Comparison of ENCODE assay signal across 26 mouse cellular contexts in genomic region chr3:127879968-127880367, GRCm38 (mm10). TPM values are rescaled to one million over a fixed set of nuclear protein-coding genes. Genes with fewer than 3 reads are reported as not detected.
DNase-seq lines count a peak whose midpoint lies in the region; ATAC-seq and TF ChIP-seq lines count a peak whose summit lies in the region.
"Had no signal": no experiment of that assay in that cellular context is flagged by ENCODE, and none has a peak within 500 bp of the region (broad histone marks: within the 10 kb centered on the region; RNA-seq: fewer than 3 reads in every experiment).

No protein-coding gene starts in this region.

- TF ChIP-seq EP300 in liver, postnatal 0 days (IDR thresholded peaks at IDR 0.05; ENCODE audit: low read depth), result no peak

- no peak for TF ChIP-seq CTCF in liver, postnatal 0 days (IDR thresholded peaks at IDR 0.05; ENCODE audit: low read depth)

- H3K27ac ChIP-seq in liver, embryonic 11.5 days (ENCODE audit: low read depth, low read length), result no peak overlapping the region
- no peak overlapping the region for H3K27ac ChIP-seq in liver, postnatal 0 days (ENCODE audit: low read depth)
- no peak overlapping the region for H3K27ac ChIP-seq in liver, embryonic 13.5 days
- H3K27ac ChIP-seq in liver, embryonic 15.5 days (replicated peaks), result no peak overlapping the region
- H3K27ac ChIP-seq: embryonic facial prominence, embryonic 10.5 days; embryonic facial prominence, embryonic 12.5 days had no signal

- no peaks in the 10 kb centered on the region for H3K36me3 ChIP-seq in liver, embryonic 11.5 days (ENCODE audit: control insufficient read depth, insufficient read depth, low read length)
- peaks cover 7% of the 10 kb centered on the region for H3K36me3 ChIP-seq in liver, postnatal 0 days (replicated peaks; ENCODE audit: insufficient read depth, low read length)
- H3K36me3 ChIP-seq in liver, embryonic 13.5 days, result peaks cover 39% of the 10 kb centered on the region
- peaks cover 63% of the 10 kb centered on the region for H3K36me3 ChIP-seq in liver, embryonic 15.5 days (replicated peaks)
- H3K36me3 ChIP-seq: embryonic facial prominence, embryonic 10.5 days; embryonic facial prominence, embryonic 12.5 days had no signal

- H3K4me2 ChIP-seq in liver, embryonic 11.5 days, result no peak overlapping the region
- no peak overlapping the region for H3K4me2 ChIP-seq in liver, postnatal 0 days (ENCODE audit: low read depth, low read length)
- H3K4me2 ChIP-seq in liver, embryonic 13.5 days, result no peak overlapping the region
- no peak overlapping the region for H3K4me2 ChIP-seq in liver, embryonic 15.5 days
- H3K4me2 ChIP-seq: embryonic facial prominence, embryonic 12.5 days had no signal

- peak; percentile 20 for DNase-seq in liver, embryonic 11.5 days (ENCODE audit: low spot score)
- no peak for DNase-seq in liver, postnatal 0 days
- no peak for DNase-seq in liver, embryonic 13.5 days
- DNase-seq in kidney, postnatal 25 days, result no peak
- DNase-seq in adrenal gland, postnatal 10 days, result no peak
- DNase-seq in adrenal gland, adult 18-20 months (ENCODE audit: low spot score in 2 of 2), result no peak
- DNase-seq: adrenal gland, adult 2 months; adrenal gland, postnatal 14 days; adrenal gland, postnatal 36 days; B cell, adult 2 months; cerebellum, adult 11-12 months; cerebellum, adult 2 months; cerebellum, adult 9-10 months; cerebellum, postnatal 10 days; cerebellum, postnatal 25 days had no signal

- 82% methylated on average over 3 of the region's 3 CpGs for WGBS in liver, embryonic 11.5 days
- WGBS in liver, postnatal 0 days (ENCODE audit: insufficient replicate concordance), result 75% methylated on average over 3 of the region's 3 CpGs
- WGBS in liver, embryonic 13.5 days (ENCODE audit: insufficient replicate concordance), result 64% methylated on average over 3 of the region's 3 CpGs
- WGBS in liver, embryonic 15.5 days (ENCODE audit: insufficient replicate concordance), result 56% methylated on average over 3 of the region's 3 CpGs

- no peaks in the 10 kb centered on the region for H3K9me3 ChIP-seq in liver, embryonic 11.5 days (ENCODE audit: control insufficient read depth, low read length)
- no peaks in the 10 kb centered on the region for H3K9me3 ChIP-seq in liver, postnatal 0 days (ENCODE audit: low read length)
- no peaks in the 10 kb centered on the region for H3K9me3 ChIP-seq in liver, embryonic 13.5 days (replicated peaks)
- no peaks in the 10 kb centered on the region for H3K9me3 ChIP-seq in liver, embryonic 15.5 days (replicated peaks)
- H3K9me3 ChIP-seq: embryonic facial prominence, embryonic 10.5 days; embryonic facial prominence, embryonic 12.5 days; G1E had no signal

- H3K4me3 ChIP-seq in liver, embryonic 11.5 days (ENCODE audit: low read depth, low read length), result no peak overlapping the region
- no peak overlapping the region for H3K4me3 ChIP-seq in liver, postnatal 0 days (ENCODE audit: low read depth, low read length)
- H3K4me3 ChIP-seq in liver, embryonic 13.5 days (replicated peaks), result no peak overlapping the region
- no peak overlapping the region for H3K4me3 ChIP-seq in liver, embryonic 15.5 days (replicated peaks)
- H3K4me3 ChIP-seq: embryonic facial prominence, embryonic 10.5 days; embryonic facial prominence, embryonic 12.5 days had no signal

- H3K27me3 ChIP-seq in liver, embryonic 11.5 days (replicated peaks; ENCODE audit: control insufficient read depth, insufficient read depth, low read length), result no peaks in the 10 kb centered on the region
- H3K27me3 ChIP-seq in liver, postnatal 0 days (ENCODE audit: insufficient read depth, low read length), result no peaks in the 10 kb centered on the region
- H3K27me3 ChIP-seq in liver, embryonic 13.5 days, result no peaks in the 10 kb centered on the region
- H3K27me3 ChIP-seq in liver, embryonic 15.5 days, result no peaks in the 10 kb centered on the region
- H3K27me3 ChIP-seq: CH12.LX; embryonic facial prominence, embryonic 12.5 days; Patski had no signal

- peaks cover 5% of the 10 kb centered on the region for H3K4me1 ChIP-seq in liver, embryonic 11.5 days (replicated peaks; ENCODE audit: control insufficient read depth, insufficient read depth, low read length)
- no peaks in the 10 kb centered on the region for H3K4me1 ChIP-seq in liver, postnatal 0 days (ENCODE audit: insufficient read depth)
- H3K4me1 ChIP-seq in liver, embryonic 13.5 days (replicated peaks), result peaks cover 47% of the 10 kb centered on the region
- H3K4me1 ChIP-seq in liver, embryonic 15.5 days (replicated peaks), result peaks cover 31% of the 10 kb centered on the region
- H3K4me1 ChIP-seq: embryonic facial prominence, embryonic 10.5 days; embryonic facial prominence, embryonic 12.5 days had no signal

- ATAC-seq in liver, embryonic 11.5 days (replicated peaks; ENCODE audit: low FRiP score), result peak; percentile 55; the same call in 1 of the 2 replicates
- no peak for ATAC-seq in liver, postnatal 0 days
- peak; percentile 57 for ATAC-seq in liver, embryonic 13.5 days (ENCODE audit: low read depth)
- peak; percentile 36; the same call in 1 of the 2 replicates for ATAC-seq in liver, embryonic 15.5 days (ENCODE audit: insufficient read depth)
- peak; percentile 46 for ATAC-seq in megakaryocyte progenitor cell, adult 5-6 weeks (replicated peaks; ENCODE audit: poor library complexity)
- ATAC-seq: activated CD4-positive, CD25-positive, alpha-beta regulatory T cell, adult 4 months; CD4-positive, CD25-positive, alpha-beta regulatory T cell, adult 4 months; forebrain, embryonic 14.5 days; forebrain, embryonic 16.5 days; Patski had no signal

- H3K9ac ChIP-seq in liver, embryonic 11.5 days (ENCODE audit: low read depth, low read length), result no peak overlapping the region
- H3K9ac ChIP-seq in liver, postnatal 0 days (replicated peaks), result no peak overlapping the region
- no peak overlapping the region for H3K9ac ChIP-seq in liver, embryonic 13.5 days
- no peak overlapping the region for H3K9ac ChIP-seq in liver, embryonic 15.5 days
- H3K9ac ChIP-seq: embryonic facial prominence, embryonic 12.5 days had no signal

RNA-seq across cellular contexts. Expression of gene Fam241a, which starts 16.2 kb away (rescaled TPM):
- 42.2 and 44.2 TPM in 2 replicates for polyA plus RNA-seq in liver, embryonic 11.5 days (2014; fragmentation: Nextera tagmentation; extraction: Ambion mirVana)
- polyA plus RNA-seq in liver, postnatal 0 days (2015; fragmentation: Nextera tagmentation; extraction: Ambion mirVana), result 25.5 and 28.2 TPM in 2 replicates
- 47.3 and 55.5 TPM in 2 replicates for polyA plus RNA-seq in liver, embryonic 13.5 days (2015; fragmentation: Nextera tagmentation; extraction: Ambion mirVana)
- 43.0 and 45.5 TPM in 2 replicates for polyA plus RNA-seq in liver, embryonic 15.5 days (2015; fragmentation: Nextera tagmentation; extraction: Ambion mirVana)
- 34.4 and 38.7 TPM in 2 replicates for total RNA-seq in megakaryocyte progenitor cell, adult 5-6 weeks (2015)
- 21.0 and 27.7 TPM in 2 replicates for total RNA-seq in megakaryocyte progenitor cell, adult 5-6 weeks (2017)
- 1 to 10 TPM; 7.0 to 8.2 TPM for total RNA-seq in adrenal gland, postnatal 10 days (2021)
- 1 to 10 TPM; 4.4 to 9.6 TPM for total RNA-seq in adrenal gland, adult 18-20 months (2021)

RNA-seq across cellular contexts. Expression of gene Ap1ar, which starts 42.6 kb away (rescaled TPM):
- polyA plus RNA-seq in liver, embryonic 11.5 days (2014; fragmentation: Nextera tagmentation; extraction: Ambion mirVana), result 55.7 and 55.8 TPM in 2 replicates
- 11.1 and 12.9 TPM in 2 replicates for polyA plus RNA-seq in liver, postnatal 0 days (2015; fragmentation: Nextera tagmentation; extraction: Ambion mirVana)
- polyA plus RNA-seq in liver, embryonic 13.5 days (2015; fragmentation: Nextera tagmentation; extraction: Ambion mirVana), result 19.7 and 25.7 TPM in 2 replicates
- polyA plus RNA-seq in liver, embryonic 15.5 days (2015; fragmentation: Nextera tagmentation; extraction: Ambion mirVana), result 19.1 and 19.2 TPM in 2 replicates
- total RNA-seq in megakaryocyte progenitor cell, adult 5-6 weeks (2015), result 60.0 and 69.6 TPM in 2 replicates
- total RNA-seq in megakaryocyte progenitor cell, adult 5-6 weeks (2017), result 56.3 and 71.7 TPM in 2 replicates
- total RNA-seq in adrenal gland, postnatal 10 days (2021), result 10 to 100 TPM; 25.9 to 30.3 TPM
- total RNA-seq in adrenal gland, adult 18-20 months (2021), result 10 to 100 TPM; 25.7 to 33.4 TPM
